Mouse (Mus musculus): Measurements from ENCODE around the gene Tram2. TPM values are rescaled to one million over a fixed set of nuclear protein-coding genes. Genes with fewer than 3 reads are reported as not detected.

The Tram2 gene
- total RNA-seq, 4 experiments from 2014 or later = 4.3 to 5.8 (median 4.9) TPM

DNA sequence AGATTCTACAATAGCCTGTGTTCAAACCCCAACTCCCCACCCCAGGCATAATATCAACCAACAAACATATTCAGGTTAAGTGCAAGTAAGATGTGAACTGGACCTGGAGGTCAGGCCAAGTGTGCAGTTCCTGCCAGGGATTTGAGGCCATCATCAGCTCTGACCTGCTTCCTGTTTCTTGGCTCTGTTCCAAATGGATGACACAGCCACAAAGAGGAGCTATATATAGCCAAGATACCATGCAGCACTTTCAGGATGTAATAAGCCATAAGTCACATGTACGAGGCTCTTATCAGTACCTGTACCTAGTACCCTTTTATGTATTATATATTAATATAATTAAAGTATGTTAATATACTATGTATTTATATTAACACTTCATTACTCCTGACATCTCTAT lies 10.5 kb downstream of the Tram2 start:
- DNase-seq (ENCODE audit: low spot score) = no peak

DNA sequence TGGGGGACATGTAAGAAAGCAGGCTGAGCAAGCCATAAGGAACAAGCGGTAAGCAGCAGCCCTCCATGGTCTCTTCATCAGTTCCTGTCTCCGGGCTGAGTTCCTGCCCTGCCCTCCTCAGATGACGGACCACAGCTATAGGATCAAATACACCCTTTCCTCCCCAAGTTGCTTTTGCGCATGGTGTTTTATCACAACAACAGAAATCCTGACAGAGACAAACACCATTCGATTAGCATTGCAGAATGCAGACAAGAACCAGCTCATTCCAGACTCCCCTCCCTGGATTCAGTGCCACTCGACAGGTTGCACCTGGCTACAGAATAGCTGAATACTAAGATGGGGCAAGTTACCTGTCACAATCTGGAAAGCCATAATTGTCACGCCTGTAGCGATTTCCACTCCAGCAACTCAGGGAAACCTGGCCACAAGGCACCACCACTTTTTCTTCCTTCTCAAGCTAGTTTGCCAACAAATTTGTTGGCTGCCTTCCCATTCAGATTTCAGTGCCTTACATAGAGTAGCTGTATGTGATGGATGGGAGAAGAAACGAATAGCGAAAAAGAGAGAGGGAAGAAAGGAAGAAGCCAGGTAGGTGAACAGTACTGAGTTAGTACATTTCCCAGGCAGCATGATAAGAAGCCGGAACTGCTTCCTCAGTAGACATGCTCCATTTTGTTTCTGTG lies 11.3 kb downstream of the Tram2 start:
- DNase-seq (ENCODE audit: low spot score) = no peak

DNA sequence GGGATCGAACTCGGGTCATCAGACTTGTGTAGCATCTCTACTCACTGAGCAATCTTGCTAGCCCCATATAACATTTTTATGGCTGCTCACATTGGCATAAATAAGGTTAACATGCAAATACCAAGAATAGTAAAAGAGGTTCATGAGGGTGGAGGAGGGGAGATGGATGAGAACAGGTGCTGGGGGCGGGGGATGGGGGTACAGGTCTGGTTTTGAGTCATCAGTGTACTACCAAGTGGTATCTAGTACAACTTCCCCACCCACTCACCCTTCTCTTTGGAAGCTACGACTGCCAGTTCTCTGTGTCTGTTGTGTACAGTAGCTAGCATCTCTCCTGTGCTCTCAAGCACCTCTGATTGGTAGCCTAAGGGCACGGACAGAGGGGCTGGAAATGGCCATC lies 14.9 kb downstream of the Tram2 start:
- no peak for DNase-seq (ENCODE audit: low spot score)

DNA sequence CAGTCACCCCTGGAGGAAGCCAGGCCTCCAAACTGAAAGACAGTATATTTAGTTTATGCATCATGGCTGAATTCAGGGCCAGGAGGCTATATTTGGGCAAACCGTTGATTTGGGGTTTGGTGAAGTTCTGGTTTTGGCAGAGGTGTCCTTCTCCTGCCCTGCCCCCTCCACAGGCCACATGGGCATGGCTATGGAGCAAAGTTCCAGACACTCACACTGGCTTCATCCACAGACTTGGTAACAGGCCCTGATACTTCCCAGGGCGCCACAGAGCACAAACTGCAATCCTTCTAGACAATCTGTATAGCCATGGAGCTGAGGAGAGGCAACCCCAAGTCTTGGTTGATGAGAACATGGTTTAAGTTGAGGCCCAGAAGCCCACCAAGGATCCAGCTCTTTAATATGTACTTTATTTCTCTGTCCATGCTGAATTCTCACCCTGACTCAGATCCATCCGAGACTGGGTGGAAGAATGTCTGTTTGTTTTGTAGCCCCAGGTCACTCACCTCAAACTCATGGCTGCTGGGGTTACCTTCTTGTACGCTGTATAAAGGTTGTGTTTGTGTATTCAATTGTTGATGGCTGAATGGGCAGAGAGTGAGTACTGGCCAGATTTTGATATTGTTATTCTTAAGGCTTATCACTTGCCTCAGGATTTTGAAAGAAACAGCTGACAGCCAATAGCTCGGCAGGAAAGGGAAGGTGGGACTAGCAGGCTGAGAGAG lies 19.5 kb downstream of the Tram2 start:
- no peak for DNase-seq (ENCODE audit: low spot score)

DNA sequence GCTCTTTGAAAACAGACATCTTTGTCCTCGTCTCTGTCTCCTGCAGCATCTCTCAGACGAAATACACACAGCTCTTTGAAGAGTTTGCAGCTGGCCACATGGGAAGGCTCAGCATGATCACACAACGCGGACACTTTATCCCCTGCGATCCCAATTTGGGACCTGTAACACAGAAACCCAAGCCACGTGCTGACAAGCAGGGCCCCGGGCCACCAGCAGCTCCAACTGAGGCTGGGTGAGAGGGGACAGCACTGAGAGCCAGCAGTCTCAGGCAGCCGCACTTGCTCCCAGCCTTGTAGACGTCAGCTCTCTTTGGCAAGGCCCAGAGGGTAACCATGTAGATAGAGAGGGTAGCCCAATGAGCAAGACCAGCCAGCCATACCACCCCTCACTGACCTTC lies 26.0 kb downstream of the Tram2 start:
- no peak for DNase-seq (ENCODE audit: low spot score)

DNA sequence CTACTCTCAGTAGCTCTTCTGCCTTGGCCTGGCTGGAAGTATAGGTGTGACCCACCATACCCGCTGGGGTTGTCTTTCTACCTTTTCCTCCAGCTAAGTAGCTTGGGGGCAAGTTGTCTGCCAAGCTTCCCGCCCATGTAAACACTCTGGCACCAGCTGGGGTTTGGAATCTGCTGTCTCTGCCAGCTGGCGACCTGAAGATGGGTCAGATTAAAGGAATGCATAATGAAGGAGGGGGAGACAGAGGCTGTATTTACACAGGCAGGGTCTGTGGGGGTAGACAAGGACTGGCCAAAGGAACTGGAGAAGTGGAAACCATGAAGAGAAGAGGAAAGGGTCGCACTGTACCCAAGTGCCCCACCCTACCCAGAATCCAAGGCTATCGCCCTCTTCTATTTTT lies 26.4 kb downstream of the Tram2 start:
- no peak for DNase-seq (ENCODE audit: low spot score)

DNA sequence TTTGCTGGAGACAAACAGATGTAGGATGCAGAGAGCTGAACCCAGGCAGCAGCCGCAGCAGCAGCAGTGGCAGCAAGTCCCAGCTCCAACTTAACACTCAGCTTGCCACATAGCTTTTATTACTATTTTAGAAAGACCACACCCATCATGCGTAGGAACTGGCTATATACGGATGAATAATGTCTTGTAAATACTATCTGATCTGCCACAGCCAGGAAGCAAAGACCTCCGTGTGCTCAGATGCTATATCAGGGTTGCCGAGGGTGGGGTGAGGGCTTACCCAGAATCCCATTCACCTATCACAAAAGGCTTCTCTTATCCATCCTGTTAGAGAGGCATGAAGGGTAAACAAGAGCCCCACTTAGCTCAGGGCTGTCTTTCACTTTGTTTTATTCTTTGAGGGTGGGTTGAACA lies 26.9 kb downstream of the Tram2 start:
- no peak for DNase-seq (ENCODE audit: low spot score)

DNA sequence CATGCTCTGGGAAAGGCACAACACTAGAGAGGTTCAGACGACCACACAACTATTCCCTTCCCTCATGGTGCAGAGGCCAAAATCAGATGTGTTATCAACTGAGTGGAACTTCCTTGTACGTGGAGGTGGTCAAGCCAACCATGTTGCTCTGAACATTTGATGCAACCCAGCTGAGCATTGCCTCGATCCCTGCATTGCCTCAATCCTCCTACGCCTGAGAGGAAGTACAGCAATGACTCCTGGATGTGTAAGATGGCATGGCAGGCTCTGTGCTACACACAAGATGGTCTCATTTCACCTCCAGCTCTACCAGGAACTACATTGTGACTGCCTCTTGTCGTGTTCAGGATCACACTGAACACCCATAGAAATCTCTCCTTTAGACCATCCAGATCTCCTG lies 30.0 kb downstream of the Tram2 start:
- DNase-seq (ENCODE audit: low spot score) = no peak

DNA sequence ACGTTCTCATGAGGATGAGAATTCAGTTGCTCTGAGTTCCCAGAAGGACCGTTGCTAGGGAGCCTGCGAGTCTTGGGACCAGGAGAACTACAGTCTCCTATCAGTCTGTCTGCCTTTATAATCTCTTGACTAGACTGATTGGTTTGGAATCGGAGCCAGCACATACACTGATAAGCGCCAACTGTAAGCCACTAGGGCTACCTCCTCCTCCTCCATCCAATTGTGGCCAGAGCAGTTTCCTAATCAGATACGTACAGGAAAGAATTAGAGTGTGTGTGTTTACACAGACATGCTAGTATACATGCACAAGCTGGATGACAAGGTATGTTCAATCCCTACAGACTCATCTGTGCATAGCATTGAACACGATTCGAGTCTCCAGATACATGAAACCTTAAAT lies 30.6 kb downstream of the Tram2 start:
- DNase-seq (ENCODE audit: low spot score) = no peak

DNA sequence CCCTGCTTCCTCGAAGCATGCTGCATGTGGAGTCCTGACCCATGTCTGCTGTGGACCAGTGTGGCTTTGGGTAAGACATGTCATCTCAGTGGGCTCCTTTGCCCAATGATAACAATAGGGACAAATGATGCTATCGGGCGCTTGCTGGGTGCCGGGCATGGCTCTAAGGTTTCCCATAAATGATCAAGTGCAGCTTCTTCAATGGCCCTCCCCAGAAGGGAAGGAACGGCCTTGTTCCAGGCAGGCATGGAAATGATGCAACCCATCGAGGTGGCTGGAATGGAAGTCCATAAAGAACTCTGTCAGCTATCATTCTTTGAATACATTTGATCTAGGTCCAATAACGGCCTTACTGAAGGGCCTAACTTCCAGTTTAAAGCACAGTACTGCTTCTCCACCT lies 36.6 kb downstream of the Tram2 start:
- no peak for DNase-seq (ENCODE audit: low spot score)

DNA sequence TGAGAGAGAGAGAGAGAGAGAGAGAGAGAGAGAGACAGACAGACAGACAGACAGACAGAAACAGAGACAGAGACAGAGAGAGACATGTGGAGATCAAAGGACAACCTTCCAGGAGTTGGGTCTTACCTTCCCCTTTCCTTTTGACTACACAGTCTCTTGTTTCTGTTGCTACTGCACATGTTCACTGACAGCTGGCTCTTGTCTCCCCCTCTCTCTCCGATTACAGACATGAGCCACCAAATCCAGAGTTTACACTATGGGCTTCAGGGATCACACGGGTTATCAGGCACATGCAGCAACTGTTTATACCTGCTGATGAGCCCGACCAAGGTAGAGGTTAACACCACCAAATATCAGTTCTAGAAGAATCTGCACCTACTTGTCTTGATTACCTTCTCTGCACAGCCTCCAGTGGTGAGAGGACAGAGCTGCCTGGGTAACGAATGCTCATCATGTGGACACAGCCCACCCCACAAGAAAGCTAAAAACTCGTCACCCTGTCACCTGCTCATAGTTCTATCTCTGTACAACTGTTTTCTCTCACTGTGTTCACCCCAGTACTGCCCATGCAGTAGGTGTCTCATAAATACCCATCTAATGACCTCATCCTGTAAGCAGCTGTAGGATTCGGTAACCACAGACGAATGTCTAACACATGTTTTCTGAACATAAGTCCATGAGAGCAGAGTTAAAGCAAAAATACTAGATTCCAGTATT lies 38.3 kb downstream of the Tram2 start:
- no peak for DNase-seq (ENCODE audit: low spot score)

DNA sequence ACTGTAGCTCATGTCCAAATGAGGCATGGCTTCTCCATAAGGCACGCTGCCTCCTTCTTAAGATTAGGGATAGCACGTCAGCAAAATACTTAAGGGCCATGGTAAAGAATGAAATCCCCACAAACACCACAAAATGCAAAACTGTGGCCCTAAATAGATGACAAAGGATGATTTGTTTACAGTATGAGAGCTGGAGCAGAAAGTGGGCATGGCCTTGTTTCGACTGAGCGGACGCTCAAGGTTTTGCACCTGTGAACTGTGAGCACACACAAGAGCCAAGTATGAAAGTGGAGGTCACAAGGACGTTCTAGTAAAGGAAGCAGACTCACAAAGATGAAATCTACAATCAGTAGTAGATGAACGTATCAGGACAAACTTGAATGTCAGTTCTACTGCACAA lies 38.9 kb downstream of the Tram2 start:
- DNase-seq (ENCODE audit: low spot score) = no peak

DNA sequence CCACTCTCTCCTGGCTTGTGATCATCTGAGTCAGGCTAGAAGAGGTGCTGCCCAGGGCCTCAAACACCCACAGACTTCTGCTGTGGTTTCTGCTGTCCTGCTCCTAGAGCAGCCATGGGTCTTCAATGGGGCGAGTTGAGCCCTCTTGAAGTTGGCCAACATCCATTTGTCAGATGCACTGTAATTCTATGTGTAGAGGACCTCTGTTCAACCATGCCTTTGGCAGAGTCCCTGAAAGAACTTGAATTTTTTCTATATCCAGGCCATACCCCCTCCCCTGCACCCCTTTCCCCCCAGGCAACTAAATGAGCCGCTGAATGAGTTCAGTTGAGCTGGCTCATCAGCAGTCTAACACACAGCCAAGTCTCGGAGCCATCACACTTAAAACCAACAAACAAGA lies 39.5 kb downstream of the Tram2 start:
- no peak for DNase-seq (ENCODE audit: low spot score)

DNA sequence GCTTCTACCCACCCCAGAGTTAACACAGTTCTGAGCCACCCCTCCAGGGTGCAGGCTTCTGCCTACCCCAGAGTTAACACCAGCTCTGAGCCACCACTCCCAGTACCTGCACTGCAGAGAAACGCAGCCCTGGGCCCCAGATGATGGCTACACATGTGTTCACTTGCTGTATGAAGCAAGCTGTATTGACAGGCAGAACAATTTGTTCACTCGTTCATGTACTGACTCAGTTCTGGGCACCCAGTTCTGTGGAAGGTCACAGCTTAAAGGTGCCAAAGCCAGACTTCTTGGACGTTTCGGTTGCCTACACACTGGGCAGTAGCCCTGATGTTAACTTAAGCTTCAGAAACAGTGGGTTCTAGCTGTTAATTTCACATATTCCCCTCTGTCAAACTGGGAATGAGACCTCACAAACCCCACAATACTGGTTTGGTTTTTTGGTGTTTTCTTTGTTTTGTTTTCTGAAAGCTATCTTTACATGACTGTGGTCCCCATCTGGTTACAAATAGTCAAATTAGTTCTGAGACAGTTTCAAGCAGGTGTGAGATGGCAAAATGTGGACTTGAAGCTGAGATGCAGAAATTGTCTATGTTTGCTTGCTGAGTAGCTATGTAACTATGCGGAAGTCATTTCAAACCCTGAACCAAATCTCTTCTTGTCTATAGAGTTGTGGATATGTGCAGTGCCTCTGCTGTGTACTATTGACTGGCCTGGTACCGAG lies 41.0 kb downstream of the Tram2 start:
- no peak for DNase-seq (ENCODE audit: low spot score)

DNA sequence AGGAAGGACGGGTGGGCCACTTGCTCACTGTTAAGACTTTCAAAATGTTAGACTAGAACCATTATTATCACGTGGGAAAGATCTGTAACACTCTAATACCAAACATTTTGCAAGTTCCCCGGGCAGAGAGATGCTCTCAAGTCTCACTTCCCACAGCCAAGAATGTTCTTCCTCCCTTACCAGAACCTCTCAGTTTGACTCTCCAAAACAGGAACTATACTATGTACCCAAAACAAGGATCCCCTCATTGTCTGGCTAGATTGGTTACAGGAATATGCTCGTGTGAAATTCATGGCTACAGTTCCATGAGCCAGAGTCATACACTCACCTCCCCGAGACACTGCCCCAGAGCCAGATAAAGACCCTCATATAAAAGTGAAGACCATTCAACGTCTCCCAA lies 43.2 kb downstream of the Tram2 start:
- DNase-seq (ENCODE audit: low spot score) = no peak

DNA sequence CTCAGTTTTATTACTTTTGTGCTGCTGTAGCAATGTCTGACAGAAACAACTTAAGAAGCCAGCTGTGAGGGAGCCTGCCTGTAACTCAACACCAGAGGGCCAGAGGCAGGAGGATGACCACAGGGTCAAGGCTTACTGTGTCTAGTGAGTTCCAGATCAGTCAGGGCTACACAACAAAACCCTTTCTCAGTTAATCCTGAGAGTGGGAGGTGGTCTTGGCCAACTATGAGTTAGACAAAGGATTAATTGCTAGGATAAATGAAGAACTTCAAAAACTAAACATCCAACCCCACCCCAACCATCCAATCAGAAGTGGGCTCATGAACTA lies 45.3 kb downstream of the Tram2 start:
- DNase-seq (ENCODE audit: low spot score) = no peak

DNA sequence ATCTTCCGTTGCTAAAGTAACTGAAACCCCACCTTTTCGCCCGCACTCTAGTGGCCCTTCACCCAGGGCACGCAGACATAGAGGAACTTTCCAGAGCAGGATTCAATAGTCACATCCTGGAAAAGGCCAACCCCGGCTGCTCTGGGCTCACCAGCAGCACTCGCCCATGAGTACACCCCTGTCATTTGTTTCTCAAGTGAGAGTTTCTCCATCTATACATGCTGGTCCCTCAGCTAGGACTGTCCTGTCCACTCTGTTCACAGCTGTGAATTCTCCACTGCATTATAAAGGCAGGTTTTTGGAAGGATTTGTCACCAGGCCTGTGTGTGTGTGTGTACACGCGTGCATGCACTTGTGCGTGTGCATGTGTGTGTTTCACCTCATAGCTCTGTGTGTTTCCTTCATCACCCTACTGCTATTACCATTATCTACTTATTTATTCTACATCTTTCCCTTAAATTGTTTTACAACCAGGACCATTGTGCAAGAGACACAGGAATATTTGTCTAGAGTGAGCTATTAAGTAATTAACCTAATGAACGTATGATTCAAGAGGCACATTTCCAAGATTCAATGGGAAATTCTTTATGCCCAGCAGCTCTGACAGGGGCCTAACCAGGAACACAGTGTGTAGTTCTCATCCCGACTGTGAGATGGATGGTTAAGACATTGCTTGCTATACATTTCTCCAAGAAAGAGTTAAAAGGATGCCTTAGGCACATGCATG lies 45.8 kb downstream of the Tram2 start:
- no peak for DNase-seq (ENCODE audit: low spot score)

DNA sequence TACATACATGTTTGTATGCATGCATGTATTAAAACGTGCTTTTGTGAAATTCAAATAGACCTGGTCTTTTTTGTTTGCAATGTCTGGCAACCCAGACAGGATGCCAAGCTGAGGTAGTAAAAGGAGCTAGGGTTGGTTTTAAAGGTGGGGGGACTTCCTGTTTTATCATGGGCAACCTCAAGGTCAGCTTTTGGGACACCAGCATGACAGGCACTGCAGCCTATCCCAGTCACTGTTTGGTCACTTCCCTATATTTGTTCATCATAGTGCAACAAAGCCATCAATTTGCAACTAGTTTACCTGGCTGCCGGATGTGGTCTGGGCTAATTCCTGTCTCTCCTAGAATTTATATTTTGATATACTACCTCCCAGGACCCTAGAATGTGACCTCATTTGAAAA lies 47.4 kb downstream of the Tram2 start:
- no peak for DNase-seq (ENCODE audit: low spot score)

DNA sequence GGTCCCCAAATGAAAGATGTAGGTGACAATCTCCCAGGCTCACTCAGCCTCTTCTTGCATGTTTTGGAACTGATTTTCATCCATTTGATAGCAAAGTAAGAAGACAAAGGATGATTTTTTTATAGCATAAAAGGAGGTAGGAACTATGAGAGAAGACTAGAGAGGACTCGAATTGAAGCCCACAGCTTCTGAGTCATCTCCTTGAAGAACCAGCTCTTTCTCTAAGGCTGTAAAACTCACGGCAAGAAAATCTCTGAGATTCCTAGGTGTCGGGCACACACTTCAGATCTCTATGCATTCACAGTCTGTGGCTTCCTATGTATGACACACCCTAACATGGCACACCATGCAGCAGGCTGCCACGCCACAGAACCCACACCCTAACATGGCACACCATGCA lies 50.0 kb downstream of the Tram2 start:
- DNase-seq (ENCODE audit: low spot score) = no peak

DNA sequence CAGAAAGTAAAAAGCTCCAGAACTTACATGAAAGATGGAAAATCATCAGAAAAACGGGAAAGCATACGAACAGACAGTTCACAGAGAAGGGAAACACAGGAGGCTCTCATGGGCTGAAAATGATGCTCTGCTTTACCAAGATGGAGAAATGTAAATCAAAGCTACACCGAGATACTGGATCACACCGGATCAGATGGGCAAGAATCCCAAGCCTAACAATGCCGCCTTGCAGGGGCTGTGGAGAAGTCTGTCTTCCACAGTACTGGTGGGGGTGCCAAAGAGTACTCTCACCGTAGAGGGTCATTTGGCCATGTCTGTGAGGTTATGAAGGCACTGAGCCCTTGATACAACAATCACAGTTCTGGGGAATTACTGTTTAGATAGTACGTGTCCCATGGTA lies 52.5 kb downstream of the Tram2 start:
- DNase-seq (ENCODE audit: low spot score) = no peak

DNA sequence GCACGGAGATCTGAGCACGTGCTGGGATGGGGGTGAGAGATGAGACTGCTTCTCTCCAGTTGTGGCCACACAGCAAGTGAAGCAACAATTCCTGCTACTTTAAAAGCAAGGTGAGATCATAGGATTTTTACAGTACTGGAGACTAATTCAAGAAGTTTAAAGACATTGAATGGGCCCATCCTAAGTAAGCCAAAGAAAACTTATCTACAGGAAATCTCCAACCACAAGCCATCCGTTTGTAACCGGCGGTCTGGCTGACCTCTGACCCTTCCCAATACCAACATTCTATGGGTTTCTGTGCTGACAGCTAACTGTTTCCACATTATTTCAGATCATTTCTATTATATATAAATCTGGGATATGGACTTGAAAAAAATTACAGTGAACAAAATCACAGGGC lies 53.8 kb downstream of the Tram2 start:
- DNase-seq (ENCODE audit: low spot score) = no peak

DNA sequence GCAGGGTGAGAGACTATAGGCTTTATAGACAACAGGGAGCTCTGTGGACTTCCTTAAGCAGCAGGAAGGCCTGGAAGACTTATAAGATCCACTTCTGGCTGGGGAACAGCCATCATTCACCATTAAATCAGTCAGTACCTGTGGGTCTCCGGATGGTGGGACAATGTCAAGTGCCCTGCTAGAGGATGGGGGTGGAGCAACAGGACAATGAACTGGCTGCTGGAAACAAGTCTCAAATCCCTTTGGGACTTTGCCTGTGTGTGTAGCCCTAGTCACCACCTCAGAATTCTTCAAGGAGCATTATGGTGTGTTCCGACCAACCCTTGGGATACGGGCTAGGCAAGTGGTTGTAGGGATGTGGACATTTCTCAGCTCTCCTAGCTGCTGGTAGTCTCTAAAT lies 55.9 kb downstream of the Tram2 start:
- no peak for DNase-seq (ENCODE audit: low spot score)

All from heart, adult 8-10 months (tissue).